Mouse (Mus musculus) liver, adult 2 months (tissue): ENCODE data around the gene Hist2h2be. TPM values are rescaled to one million over a fixed set of nuclear protein-coding genes. Genes with fewer than 3 reads are reported as not detected.
"Not testable (repeated sequence)": the region's sequence is repeated elsewhere in the genome, so short reads cannot be mapped to it uniquely, and the experiment has no call there.

ENCODE experiments used
- DNase-seq: peaks from one replicate; pipeline ENCODE4 v3.0.0-alpha.2; 2011; ENCODE audit warnings: low read depth, low spot score; ENCODE audit errors: extremely low read depth
- H3K27ac ChIP-seq: fragments of 200-500 bp; replicated peaks from 2 replicates; pipeline ENCODE4 v1.5.1; 2012; ENCODE audit warnings: low read depth, mild to moderate bottlenecking, control low read depth, inconsistent platforms, low read length; ENCODE audit not compliant: insufficient read depth
- H3K27me3 ChIP-seq: fragments of 200-500 bp; 2 replicates; pipeline ENCODE4 v1.6.1; 2012; ENCODE audit warnings: mild to moderate bottlenecking, moderate library complexity, low read length, inconsistent platforms; ENCODE audit not compliant: control insufficient read depth, insufficient read depth
- H3K36me3 ChIP-seq: fragments of 200-500 bp; 2 replicates; pipeline ENCODE4 v1.6.1; 2012; ENCODE audit warnings: low read length, inconsistent platforms; ENCODE audit not compliant: control insufficient read depth, insufficient read depth
- H3K4me1 ChIP-seq: fragments of 200-500 bp; 2 replicates; pipeline ENCODE4 v1.6.1; 2011; ENCODE audit warnings: low read length; ENCODE audit not compliant: control insufficient read depth, insufficient read depth
- H3K4me3 ChIP-seq: fragments of 200-500 bp; 2 replicates; pipeline ENCODE4 v1.5.1; 2011; ENCODE audit warnings: low read depth, mild to moderate bottlenecking, control low read depth, low read length, moderate library complexity; ENCODE audit not compliant: insufficient read depth
- H3K79me2 ChIP-seq: fragments of 200-500 bp; 2 replicates; pipeline ENCODE4 v1.6.1; 2012; ENCODE audit warnings: inconsistent platforms, mild to moderate bottlenecking, low read length, moderate library complexity; ENCODE audit not compliant: control insufficient read depth, insufficient read depth
- H3K9ac ChIP-seq: fragments of 200-500 bp; 2 replicates; pipeline ENCODE4 v1.6.1; 2012; ENCODE audit warnings: low read depth, mild to moderate bottlenecking, control low read depth, inconsistent platforms, low read length
- CTCF ChIP-seq: fragments of 200-500 bp; IDR thresholded peaks from 2 replicates; pipeline ENCODE4 v1.5.1; 2011; ENCODE audit warnings: low read depth, low read length, control low read depth
- POLR2A ChIP-seq: fragments of 200-500 bp; IDR thresholded peaks from 2 replicates; pipeline ENCODE4 v1.6.1; 2011; ENCODE audit warnings: low read length, control low read depth; ENCODE audit not compliant: insufficient read depth; ENCODE audit errors: extremely low read depth
- WGBS: fragments of 180-500 bp; shearing (Covaris S2); methylation state at CpG from one replicate; pipeline ENCODE4 v1.1.7; 2018; 5-methylcytosine and 5-hydroxymethylcytosine counted together
- polyA plus RNA-seq: library from polyadenylated mRNA; depleted of rRNA; stranded (reverse); fragments of >200 nt; gene quantifications from 2 replicates; pipeline ENCODE4 v1.2.3, GENCODE M21; 2012; rRNA removed
- total RNA-seq: library from RNA; depleted of rRNA; stranded (reverse); fragments of >200 nt; gene quantifications from 2 replicates; pipeline ENCODE4 v1.2.3, GENCODE M21; 2014; rRNA removed

The Hist2h2be gene
- total and polyA plus RNA-seq, 2 experiments, result 1.4 to 2.9 TPM

- WGBS, result 85% methylated on average over 4 of the region's 4 CpGs
- Histone ChIP-seq H3K4me3 (no peak overlapping the region), H3K4me1 (peaks cover 8% of the 10 kb centered on the region; the same call in 1 of the 2 replicates), H3K79me2 (no peaks in the 10 kb centered on the region), H3K27me3 (no peaks in the 10 kb centered on the region), H3K9ac (no peak overlapping the region), H3K36me3 (no peaks in the 10 kb centered on the region), H3K27ac (no peak overlapping the region)
- no peak for TF ChIP-seq CTCF
- TF ChIP-seq POLR2A, result no peak
- no peak for DNase-seq
Measured at GRCm38 (mm10) chr3:96267541-96267940, 46.6 kb downstream of the Hist2h2be start.

GRCm38 (mm10) chr3:96268051-96268775 is 47.3 kb downstream of the Hist2h2be start, which contains the start of gene Hist2h3b:
Hist2h3b (plus strand) TSS chr3:96268654.
- no peaks in the 10 kb centered on the region for H3K79me2 ChIP-seq
- no peaks in the 10 kb centered on the region for H3K27me3 ChIP-seq
- peak; percentile 96 for DNase-seq
- 18% methylated on average over 30 of the region's 30 CpGs for WGBS
- H3K4me1 ChIP-seq, result peaks cover 8% of the 10 kb centered on the region; the same call in 1 of the 2 replicates
- H3K4me3 ChIP-seq, result peak within 1 kb of the TSS; percentile 64
- peak within 1 kb of the TSS; percentile 59 for H3K9ac ChIP-seq
- H3K36me3 ChIP-seq, result no peaks in the 10 kb centered on the region
- peak; percentile 92 for TF ChIP-seq POLR2A
- no peak for TF ChIP-seq CTCF
- H3K27ac ChIP-seq, result peak within 1 kb of the TSS; percentile 84

GRCm38 (mm10) chr3:96268776-96269378 is 48.0 kb downstream of the Hist2h2be start:
- peak overlapping the region; percentile 59 for H3K9ac ChIP-seq
- 0 out of 2 replicates have a peak, but pooled peaks have one; percentile 4 for TF ChIP-seq POLR2A
- not testable (repeated sequence) for H3K4me1 ChIP-seq

GRCm38 (mm10) chr3:96269511-96270474 is 48.9 kb downstream of the Hist2h2be start, which contains the start of gene Hist2h2bb:
Hist2h2bb (plus strand) TSS chr3:96269752.
- Histone ChIP-seq H3K4me1 (peaks cover 3% of the 10 kb centered on the region; the same call in 1 of the 2 replicates), H3K4me3 (peak within 1 kb of the TSS; percentile 64), H3K27ac (peak within 1 kb of the TSS; percentile 84), H3K9ac (peak within 1 kb of the TSS; percentile 64), H3K36me3 (no peaks in the 10 kb centered on the region), H3K27me3 (no peaks in the 10 kb centered on the region), H3K79me2 (no peaks in the 10 kb centered on the region)
- DNase-seq, result peak; percentile 97
- WGBS, result under 1% methylated on average over 45 of the region's 45 CpGs
- TF ChIP-seq POLR2A (peak; percentile 96), CTCF (no peak)

More at GRCm38 (mm10) chr3:96268776-96269378, 48.0 kb downstream of the Hist2h2be start:
- not testable (repeated sequence) for H3K36me3 ChIP-seq, H3K79me2 ChIP-seq, DNase-seq, H3K27me3 ChIP-seq
- Histone ChIP-seq H3K4me3 (peak overlapping the region; percentile 64), H3K27ac (peak overlapping the region; percentile 84)
- WGBS, result 0% methylated on average over 15 of the region's 44 CpGs

Other genes starting within 250 kb of the Hist2h2be start
- 5.2 and 6.8 TPM in 2 replicates for gene Plekho1, start 225.1 kb upstream of the Hist2h2be start, total RNA-seq
- 4.6 and 8.0 TPM in 2 replicates for gene Plekho1, start 225.1 kb upstream of the Hist2h2be start, polyA plus RNA-seq
- 8.9 and 10.7 TPM in 2 replicates for gene Vps45, start 162.7 kb upstream of the Hist2h2be start, total RNA-seq
- gene Vps45, start 162.7 kb upstream of the Hist2h2be start, polyA plus RNA-seq, result 2.1 and 2.4 TPM in 2 replicates
- gene Otud7b, start 116.6 kb upstream of the Hist2h2be start, total RNA-seq, result 8.9 and 11.9 TPM in 2 replicates
- 5.9 and 6.8 TPM in 2 replicates for gene Otud7b, start 116.6 kb upstream of the Hist2h2be start, polyA plus RNA-seq
- gene Mtmr11, start 59.1 kb upstream of the Hist2h2be start, total RNA-seq, result 1.2 and 1.4 TPM in 2 replicates
- gene Mtmr11, start 59.1 kb upstream of the Hist2h2be start, polyA plus RNA-seq, result 1.1 and 2.8 TPM in 2 replicates
- gene Sf3b4, start 48.8 kb upstream of the Hist2h2be start, total RNA-seq, result 2.7 and 5.2 TPM in 2 replicates
- gene Sf3b4, start 48.8 kb upstream of the Hist2h2be start, polyA plus RNA-seq, result 23.5 and 29.7 TPM in 2 replicates
- gene Sv2a, start 40.0 kb upstream of the Hist2h2be start, total RNA-seq, result under 0.01 and 0.07 TPM in 2 replicates
- gene Sv2a, start 40.0 kb upstream of the Hist2h2be start, polyA plus RNA-seq, result 0.04 and 0.66 TPM in 2 replicates
- 68.7 and 74.7 TPM in 2 replicates for gene Bola1, start 1.4 kb upstream of the Hist2h2be start, total RNA-seq
- 44.0 and 56.0 TPM in 2 replicates for gene Bola1, start 1.4 kb upstream of the Hist2h2be start, polyA plus RNA-seq
- 8.9 TPM in 2 replicates for gene Hist2h2ab, start 1.3 kb upstream of the Hist2h2be start, total RNA-seq
- gene Hist2h2ab, start 1.3 kb upstream of the Hist2h2be start, polyA plus RNA-seq, result 0.81 TPM in 1 of 2 replicates, not detected in the other
- 99.7 and 113 TPM in 2 replicates for gene Hist2h2ac, start 239 bp upstream of the Hist2h2be start, total RNA-seq
- gene Hist2h2ac, start 239 bp upstream of the Hist2h2be start, polyA plus RNA-seq, result 1.6 and 2.9 TPM in 2 replicates
- 3.5 and 8.3 TPM in 2 replicates for gene Hist2h3c2, start 18.0 kb downstream of the Hist2h2be start, total RNA-seq
- gene Hist2h3c2, start 18.0 kb downstream of the Hist2h2be start, polyA plus RNA-seq, result 8.6 and 22.4 TPM in 2 replicates
- 663 and 777 TPM in 2 replicates for gene Hist2h2aa2, start 19.2 kb downstream of the Hist2h2be start, total RNA-seq
- 385 and 570 TPM in 2 replicates for gene Hist2h2aa2, start 19.2 kb downstream of the Hist2h2be start, polyA plus RNA-seq
- 230 and 263 TPM in 2 replicates for gene Hist2h2aa1, start 24.4 kb downstream of the Hist2h2be start, total RNA-seq
- 428 and 563 TPM in 2 replicates for gene Hist2h2aa1, start 24.4 kb downstream of the Hist2h2be start, polyA plus RNA-seq
- not detected in 2 replicates for gene Hist2h3c1, start 25.6 kb downstream of the Hist2h2be start, total RNA-seq
- gene Hist2h3c1, start 25.6 kb downstream of the Hist2h2be start, polyA plus RNA-seq, result not detected in 2 replicates
- gene Hist2h4, start 42.2 kb downstream of the Hist2h2be start, total RNA-seq, result 6.0 and 6.6 TPM in 2 replicates
- 0.75 and 1.5 TPM in 2 replicates for gene Hist2h4, start 42.2 kb downstream of the Hist2h2be start, polyA plus RNA-seq
- gene Hist2h3b, start 47.5 kb downstream of the Hist2h2be start, total RNA-seq, result 29.2 and 49.8 TPM in 2 replicates
- gene Hist2h3b, start 47.5 kb downstream of the Hist2h2be start, polyA plus RNA-seq, result 5.7 and 5.8 TPM in 2 replicates
- 30.4 and 30.7 TPM in 2 replicates for gene Hist2h2bb, start 48.6 kb downstream of the Hist2h2be start, total RNA-seq
- not detected in 2 replicates for gene Hist2h2bb, start 48.6 kb downstream of the Hist2h2be start, polyA plus RNA-seq
- gene Fcgr1, start 72.8 kb downstream of the Hist2h2be start, total RNA-seq, result 3.2 and 3.7 TPM in 2 replicates
- gene Fcgr1, start 72.8 kb downstream of the Hist2h2be start, polyA plus RNA-seq, result 0.97 and 2.2 TPM in 2 replicates
- not detected in 2 replicates for gene BC107364, start 231.2 kb downstream of the Hist2h2be start, total RNA-seq
- not detected in 2 replicates for gene BC107364, start 231.2 kb downstream of the Hist2h2be start, polyA plus RNA-seq